Mouse (Mus musculus): ENCODE data around the gene Ceacam3. TPM values are rescaled to one million over a fixed set of nuclear protein-coding genes. Genes with fewer than 3 reads are reported as not detected.
A peak's percentile ranks its signal among the peaks of the same experiment; 100 is the strongest.
"Not testable (repeated sequence)": the region's sequence is repeated elsewhere in the genome, so short reads cannot be mapped to it uniquely, and the experiment has no call there.

The Ceacam3 gene
- not detected in 2 replicates for polyA plus RNA-seq (2016; fragmentation: Nextera tagmentation; extraction: Ambion mirVana)

GRCm38 (mm10) chr7:17149931-17150330, at the start of gene Ceacam3:
Ceacam3 (plus strand) TSS chr7:17150282.
- Histone ChIP-seq H3K4me1 (replicated peaks) (no peaks in the 10 kb centered on the region), H3K9me3 (peaks cover 71% of the 10 kb centered on the region)
- WGBS: 94% methylated on average over 2 of the region's 2 CpGs

GRCm38 (mm10) chr7:17101631-17102030, 48.5 kb upstream of the Ceacam3 start:
- not testable (repeated sequence) for H3K4me3 ChIP-seq; H3K36me3 ChIP-seq; H3K27me3 ChIP-seq (ENCODE audit: insufficient read depth, poor library complexity, severe bottlenecking); H3K9me3 ChIP-seq; DNase-seq (ENCODE audit: low spot score); H3K27ac ChIP-seq; H3K4me1 ChIP-seq (replicated peaks)
- WGBS: 92% methylated on average over 13 of the region's 13 CpGs

More at GRCm38 (mm10) chr7:17149931-17150330, at the start of gene Ceacam3:
- no peak within 1 kb of the TSS for H3K4me3 ChIP-seq
- no peak for DNase-seq (ENCODE audit: low spot score)
- H3K36me3 ChIP-seq: no peaks in the 10 kb centered on the region
- no peak within 1 kb of the TSS for H3K27ac ChIP-seq
- H3K27me3 ChIP-seq (ENCODE audit: insufficient read depth, poor library complexity, severe bottlenecking): no peaks in the 10 kb centered on the region

- Histone ChIP-seq H3K27me3 (ENCODE audit: insufficient read depth, poor library complexity, severe bottlenecking) (no peaks in the 10 kb centered on the region), H3K27ac (no peak overlapping the region), H3K9me3 (peaks cover 34% of the 10 kb centered on the region; the same call in 1 of the 2 replicates), H3K36me3 (no peaks in the 10 kb centered on the region), H3K4me1 (replicated peaks) (no peaks in the 10 kb centered on the region), H3K4me3 (no peak overlapping the region)
- 80% methylated on average over 1 of the region's 1 CpGs for WGBS
- no peak for DNase-seq (ENCODE audit: low spot score)
Observed at GRCm38 (mm10) chr7:17135307-17135706, 14.8 kb upstream of the Ceacam3 start.

GRCm38 (mm10) chr7:17155634-17156033, 5.6 kb downstream of the Ceacam3 start:
- Histone ChIP-seq H3K4me3 (no peak overlapping the region), H3K27me3 (ENCODE audit: insufficient read depth, poor library complexity, severe bottlenecking) (no peaks in the 10 kb centered on the region), H3K27ac (no peak overlapping the region), H3K4me1 (replicated peaks) (no peaks in the 10 kb centered on the region), H3K36me3 (no peaks in the 10 kb centered on the region), H3K9me3 (peaks cover 67% of the 10 kb centered on the region)
- WGBS: 42% methylated on average over 2 of the region's 2 CpGs
- DNase-seq (ENCODE audit: low spot score): peak; percentile 7

- H3K36me3 ChIP-seq: no peaks in the 10 kb centered on the region
- peaks cover 72% of the 10 kb centered on the region for H3K9me3 ChIP-seq
- DNase-seq (ENCODE audit: low spot score): no peak
- H3K4me3 ChIP-seq: no peak overlapping the region
- no peaks in the 10 kb centered on the region for H3K4me1 ChIP-seq (replicated peaks)
- WGBS: 65% methylated on average over 3 of the region's 3 CpGs
- no peaks in the 10 kb centered on the region for H3K27me3 ChIP-seq (ENCODE audit: insufficient read depth, poor library complexity, severe bottlenecking)
- H3K27ac ChIP-seq: no peak overlapping the region
Observed at GRCm38 (mm10) chr7:17156885-17157677, 7.0 kb downstream of the Ceacam3 start.

- DNase-seq (ENCODE audit: low spot score): no peak
- Histone ChIP-seq H3K4me3 (no peak overlapping the region), H3K9me3 (peaks cover 74% of the 10 kb centered on the region), H3K27me3 (ENCODE audit: insufficient read depth, poor library complexity, severe bottlenecking) (no peaks in the 10 kb centered on the region), H3K36me3 (no peaks in the 10 kb centered on the region), H3K27ac (no peak overlapping the region), H3K4me1 (replicated peaks) (no peaks in the 10 kb centered on the region)
- WGBS: 88% methylated on average over 7 of the region's 7 CpGs
Observed at GRCm38 (mm10) chr7:17159011-17159410, 8.9 kb downstream of the Ceacam3 start.

GRCm38 (mm10) chr7:17171827-17172226, 21.7 kb downstream of the Ceacam3 start:
- no peaks in the 10 kb centered on the region for H3K36me3 ChIP-seq
- WGBS: 87% methylated on average over 4 of the region's 4 CpGs
- H3K4me1 ChIP-seq (replicated peaks): no peaks in the 10 kb centered on the region
- DNase-seq (ENCODE audit: low spot score): no peak
- H3K4me3 ChIP-seq: no peak overlapping the region
- no peak overlapping the region for H3K27ac ChIP-seq
- H3K27me3 ChIP-seq (ENCODE audit: insufficient read depth, poor library complexity, severe bottlenecking): no peaks in the 10 kb centered on the region
- peaks cover 49% of the 10 kb centered on the region for H3K9me3 ChIP-seq

- Histone ChIP-seq H3K36me3 (no peaks in the 10 kb centered on the region), H3K27me3 (ENCODE audit: insufficient read depth, poor library complexity, severe bottlenecking) (no peaks in the 10 kb centered on the region), H3K4me1 (replicated peaks) (no peaks in the 10 kb centered on the region), H3K4me3 (no peak within 1 kb of the TSS), H3K27ac (no peak within 1 kb of the TSS), H3K9me3 (peaks cover 80% of the 10 kb centered on the region)
- no peak for DNase-seq (ENCODE audit: low spot score)
Observed at GRCm38 (mm10) chr7:17203177-17203576, 53.1 kb downstream of the Ceacam3 start, which contains the start of gene Psg29. Psg29 (plus strand) TSS chr7:17203477.

GRCm38 (mm10) chr7:17205530-17206184, 55.6 kb downstream of the Ceacam3 start:
- H3K27me3 ChIP-seq (ENCODE audit: insufficient read depth, poor library complexity, severe bottlenecking): no peaks in the 10 kb centered on the region
- peaks cover 83% of the 10 kb centered on the region for H3K9me3 ChIP-seq
- 77% methylated on average over 3 of the region's 3 CpGs for WGBS
- H3K27ac ChIP-seq: no peak overlapping the region
- no peaks in the 10 kb centered on the region for H3K4me1 ChIP-seq (replicated peaks)
- no peak for DNase-seq (ENCODE audit: low spot score)
- H3K36me3 ChIP-seq: no peaks in the 10 kb centered on the region
- no peak overlapping the region for H3K4me3 ChIP-seq

Other genes starting within 250 kb of the Ceacam3 start
- 0.77 and 1.5 TPM in 2 replicates for gene Ptgir, start 243.8 kb upstream of the Ceacam3 start, polyA plus RNA-seq (2016; fragmentation: Nextera tagmentation; extraction: Ambion mirVana)
- 170 and 245 TPM in 2 replicates for gene Calm3, start 226.2 kb upstream of the Ceacam3 start, polyA plus RNA-seq (2016; fragmentation: Nextera tagmentation; extraction: Ambion mirVana)
- gene Pnmal2, start 205.6 kb upstream of the Ceacam3 start, polyA plus RNA-seq (2016; fragmentation: Nextera tagmentation; extraction: Ambion mirVana): 4.0 and 12.2 TPM in 2 replicates
- gene Pnmal1, start 190.6 kb upstream of the Ceacam3 start, polyA plus RNA-seq (2016; fragmentation: Nextera tagmentation; extraction: Ambion mirVana): 5.8 and 12.7 TPM in 2 replicates
- 0.91 and 0.93 TPM in 2 replicates for gene Gm42372, start 167.2 kb upstream of the Ceacam3 start, polyA plus RNA-seq (2016; fragmentation: Nextera tagmentation; extraction: Ambion mirVana)
- gene Ccdc8, start 157.6 kb upstream of the Ceacam3 start, polyA plus RNA-seq (2016; fragmentation: Nextera tagmentation; extraction: Ambion mirVana): 7.3 and 13.5 TPM in 2 replicates
- gene Ppp5c, start 122.4 kb upstream of the Ceacam3 start, polyA plus RNA-seq (2016; fragmentation: Nextera tagmentation; extraction: Ambion mirVana): 126 and 136 TPM in 2 replicates
- 4.8 and 5.6 TPM in 2 replicates for gene Hif3a, start 87.9 kb upstream of the Ceacam3 start, polyA plus RNA-seq (2016; fragmentation: Nextera tagmentation; extraction: Ambion mirVana)
- gene Psg16, start 76.2 kb upstream of the Ceacam3 start, polyA plus RNA-seq (2016; fragmentation: Nextera tagmentation; extraction: Ambion mirVana): 0.07 and 0.20 TPM in 2 replicates
- gene Psg29, start 53.2 kb downstream of the Ceacam3 start, polyA plus RNA-seq (2016; fragmentation: Nextera tagmentation; extraction: Ambion mirVana): 0.05 TPM in 1 of 2 replicates, not detected in the other